Mouse (Mus musculus) midbrain, embryonic 10.5 days (tissue): ENCODE measurements around the gene Clasp2. TPM values are rescaled to one million over a fixed set of nuclear protein-coding genes. Genes with fewer than 3 reads are reported as not detected.
"Not testable (repeated sequence)": the region's sequence is repeated elsewhere in the genome, so short reads cannot be mapped to it uniquely, and the experiment has no call there.

Source experiments
- DNase-seq: peaks from one replicate; pipeline ENCODE4 v3.0.0-alpha.2; 2017; ENCODE audit warnings: low spot score
- H3K27ac ChIP-seq: fragments of 300-500 bp; sonication (generic); replicated peaks from 2 replicates; pipeline ENCODE4 v1.5.1; 2016; ENCODE audit warnings: mild to moderate bottlenecking
- H3K27me3 ChIP-seq: fragments of 300-500 bp; sonication (generic); 2 replicates; pipeline ENCODE4 v1.6.1; 2016; ENCODE audit warnings: low read depth, mild to moderate bottlenecking; ENCODE audit not compliant: poor library complexity, severe bottlenecking
- H3K36me3 ChIP-seq: fragments of 300-500 bp; sonication (generic); 2 replicates; pipeline ENCODE4 v1.6.1; 2016; ENCODE audit warnings: mild to moderate bottlenecking, moderate library complexity
- H3K4me1 ChIP-seq: fragments of 300-500 bp; sonication (generic); 2 replicates; pipeline ENCODE4 v1.6.1; 2016
- H3K4me3 ChIP-seq: fragments of 300-500 bp; sonication (generic); 2 replicates; pipeline ENCODE4 v1.5.1; 2016; ENCODE audit warnings: mild to moderate bottlenecking, moderate library complexity
- H3K9me3 ChIP-seq: fragments of 300-500 bp; sonication (generic); replicated peaks from 2 replicates; pipeline ENCODE4 v1.6.1; 2016; ENCODE audit warnings: mild to moderate bottlenecking
- WGBS: fragments of 180-500 bp; shearing (Covaris S2); methylation state at CpG from one replicate; pipeline ENCODE4 v1.1.7; 2016; 5-methylcytosine and 5-hydroxymethylcytosine counted together
- polyA plus RNA-seq: library from polyadenylated mRNA; unstranded; fragments of >200 nt; fragmentation: Nextera tagmentation; extraction: Ambion mirVana; gene quantifications from 2 replicates; pipeline ENCODE4 v1.2.1, GENCODE M21; 2016

The Clasp2 gene
- polyA plus RNA-seq, 1 experiment from 2014 or later: 32.9 TPM

- Histone ChIP-seq H3K27ac (no peak overlapping the region), H3K4me1 (no peaks in the 10 kb centered on the region), H3K4me3 (no peak overlapping the region), H3K36me3 (peaks cover 24% of the 10 kb centered on the region), H3K27me3 (no peaks in the 10 kb centered on the region), H3K9me3 (no peaks in the 10 kb centered on the region)
- no peak for DNase-seq
- WGBS: 95% methylated on average over 4 of the region's 4 CpGs
Observed at GRCm38 (mm10) chr9:113844029-113844428, 102.8 kb downstream of the Clasp2 start.

- Histone ChIP-seq H3K27me3 (no peaks in the 10 kb centered on the region), H3K4me3 (no peak overlapping the region), H3K27ac (no peak overlapping the region), H3K9me3 (no peaks in the 10 kb centered on the region), H3K36me3 (peaks cover 47% of the 10 kb centered on the region), H3K4me1 (no peaks in the 10 kb centered on the region)
- 94% methylated on average over 3 of the region's 3 CpGs for WGBS
- DNase-seq: no peak
Observed at GRCm38 (mm10) chr9:113855441-113855840, 114.2 kb downstream of the Clasp2 start.

- H3K36me3 ChIP-seq: peaks cover 36% of the 10 kb centered on the region
- no peaks in the 10 kb centered on the region for H3K4me1 ChIP-seq
- no peak overlapping the region for H3K27ac ChIP-seq
- WGBS: 89% methylated on average over 8 of the region's 8 CpGs
- H3K9me3 ChIP-seq: no peaks in the 10 kb centered on the region
- no peak for DNase-seq
- H3K27me3 ChIP-seq: no peaks in the 10 kb centered on the region
- H3K4me3 ChIP-seq: no peak overlapping the region
Observed at GRCm38 (mm10) chr9:113857281-113857928, 116.1 kb downstream of the Clasp2 start.

GRCm38 (mm10) chr9:113857929-113858440 lies 116.7 kb downstream of the Clasp2 start:
- Histone ChIP-seq H3K9me3 (no peaks in the 10 kb centered on the region), H3K4me1 (no peaks in the 10 kb centered on the region), H3K27ac (no peak overlapping the region), H3K27me3 (no peaks in the 10 kb centered on the region), H3K4me3 (no peak overlapping the region), H3K36me3 (peaks cover 30% of the 10 kb centered on the region)
- 93% methylated on average over 5 of the region's 5 CpGs for WGBS
- no peak for DNase-seq

GRCm38 (mm10) chr9:113859420-113859819 lies 118.1 kb downstream of the Clasp2 start:
- Histone ChIP-seq H3K36me3 (peaks cover 21% of the 10 kb centered on the region), H3K9me3 (no peaks in the 10 kb centered on the region), H3K4me3 (no peak overlapping the region), H3K27ac (no peak overlapping the region), H3K27me3 (no peaks in the 10 kb centered on the region), H3K4me1 (no peaks in the 10 kb centered on the region)
- 96% methylated on average over 5 of the region's 5 CpGs for WGBS
- DNase-seq: no peak

GRCm38 (mm10) chr9:113863370-113863999 lies 122.2 kb downstream of the Clasp2 start:
- Histone ChIP-seq H3K4me3 (no peak overlapping the region), H3K9me3 (no peaks in the 10 kb centered on the region), H3K36me3 (peaks cover 27% of the 10 kb centered on the region), H3K27me3 (no peaks in the 10 kb centered on the region), H3K4me1 (no peaks in the 10 kb centered on the region), H3K27ac (no peak overlapping the region)
- WGBS: 90% methylated on average over 5 of the region's 5 CpGs
- DNase-seq: no peak

- Histone ChIP-seq H3K9me3 (no peaks in the 10 kb centered on the region), H3K27me3 (no peaks in the 10 kb centered on the region), H3K4me1 (no peaks in the 10 kb centered on the region), H3K4me3 (no peak overlapping the region), H3K36me3 (peaks cover 57% of the 10 kb centered on the region), H3K27ac (no peak overlapping the region)
- 92% methylated on average over 5 of the region's 5 CpGs for WGBS
- DNase-seq: no peak
Observed at GRCm38 (mm10) chr9:113867951-113868350, 126.7 kb downstream of the Clasp2 start.

GRCm38 (mm10) chr9:113894903-113895302 lies 153.6 kb downstream of the Clasp2 start:
- 95% methylated on average over 3 of the region's 3 CpGs for WGBS
- no peaks in the 10 kb centered on the region for H3K4me1 ChIP-seq
- peaks cover 74% of the 10 kb centered on the region for H3K36me3 ChIP-seq
- no peak overlapping the region for H3K4me3 ChIP-seq
- no peaks in the 10 kb centered on the region for H3K9me3 ChIP-seq
- no peaks in the 10 kb centered on the region for H3K27me3 ChIP-seq
- H3K27ac ChIP-seq: no peak overlapping the region
- no peak for DNase-seq

- Histone ChIP-seq H3K27ac (no peak overlapping the region), H3K36me3 (peaks cover 85% of the 10 kb centered on the region), H3K27me3 (no peaks in the 10 kb centered on the region), H3K9me3 (no peaks in the 10 kb centered on the region), H3K4me1 (no peaks in the 10 kb centered on the region), H3K4me3 (no peak overlapping the region)
- 93% methylated on average over 4 of the region's 4 CpGs for WGBS
- no peak for DNase-seq
Observed at GRCm38 (mm10) chr9:113903136-113903535, 161.9 kb downstream of the Clasp2 start.

- H3K4me3 ChIP-seq, H3K27me3 ChIP-seq, H3K9me3 ChIP-seq, H3K4me1 ChIP-seq, DNase-seq, H3K27ac ChIP-seq: not testable (repeated sequence)
- H3K36me3 ChIP-seq: peaks cover 90% of the 10 kb centered on the region
- WGBS: 95% methylated on average over 6 of the region's 6 CpGs
Observed at GRCm38 (mm10) chr9:113904315-113904714, 163.0 kb downstream of the Clasp2 start.

GRCm38 (mm10) chr9:113915789-113916188 lies 174.5 kb downstream of the Clasp2 start:
- WGBS: 84% methylated on average over 5 of the region's 5 CpGs
- H3K9me3 ChIP-seq: no peaks in the 10 kb centered on the region
- no peak overlapping the region for H3K4me3 ChIP-seq
- no peaks in the 10 kb centered on the region for H3K4me1 ChIP-seq
- no peak overlapping the region for H3K27ac ChIP-seq
- no peaks in the 10 kb centered on the region for H3K27me3 ChIP-seq
- H3K36me3 ChIP-seq: peaks cover 72% of the 10 kb centered on the region
- DNase-seq: no peak

GRCm38 (mm10) chr9:113922677-113923076 lies 181.4 kb downstream of the Clasp2 start:
- peaks cover 38% of the 10 kb centered on the region for H3K36me3 ChIP-seq
- no peak for DNase-seq
- no peaks in the 10 kb centered on the region for H3K4me1 ChIP-seq
- no peak overlapping the region for H3K27ac ChIP-seq
- WGBS: 91% methylated on average over 5 of the region's 5 CpGs
- no peaks in the 10 kb centered on the region for H3K27me3 ChIP-seq
- no peak overlapping the region for H3K4me3 ChIP-seq
- H3K9me3 ChIP-seq: no peaks in the 10 kb centered on the region

GRCm38 (mm10) chr9:113924883-113925282 lies 183.6 kb downstream of the Clasp2 start:
- Histone ChIP-seq H3K4me1 (no peaks in the 10 kb centered on the region), H3K27ac (no peak overlapping the region), H3K27me3 (no peaks in the 10 kb centered on the region), H3K9me3 (no peaks in the 10 kb centered on the region), H3K36me3 (peaks cover 26% of the 10 kb centered on the region), H3K4me3 (no peak overlapping the region)
- DNase-seq: no peak
- WGBS: 88% methylated on average over 5 of the region's 5 CpGs
